ENCODE assay signal across 8 mouse cellular contexts in the genomic region with DNA sequence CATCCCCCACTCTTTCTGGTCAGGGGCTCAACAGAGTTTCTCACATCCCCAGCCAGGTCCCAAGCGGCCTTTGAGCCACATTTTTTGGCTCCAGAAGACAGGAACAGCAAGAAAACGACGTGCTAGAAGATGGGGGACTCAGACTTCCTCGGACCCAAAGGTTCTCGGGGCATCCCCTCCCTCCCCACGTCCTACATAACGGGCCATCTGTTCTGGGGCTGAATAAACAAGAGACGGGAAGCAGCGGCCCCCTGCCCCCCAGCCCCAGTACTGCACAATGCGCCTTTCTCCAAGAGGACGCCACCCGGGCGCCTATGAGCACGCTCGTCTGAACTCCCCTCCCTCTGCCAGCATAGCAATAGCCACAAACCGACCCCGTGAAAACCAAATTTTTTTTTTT. TPM values are rescaled to one million over a fixed set of nuclear protein-coding genes. Genes with fewer than 3 reads are reported as not detected.
DNase-seq lines count a peak whose midpoint lies in the region; ATAC-seq and TF ChIP-seq lines count a peak whose summit lies in the region.

Slpi (minus strand) TSS at position 76 of the 400 bp plus-strand sequence.

- H3K9me3 ChIP-seq in lung, embryonic 14.5 days (ENCODE audit: low read depth, low read length): no peaks in the 10 kb centered on the region
- 0 out of 2 replicates have a peak, but pooled peaks cover 5% of the 10 kb centered on the region for H3K9me3 ChIP-seq in forebrain, embryonic 13.5 days (replicated peaks)
- H3K9me3 ChIP-seq in midbrain, embryonic 14.5 days (ENCODE audit: control insufficient read depth, low read length): no peaks in the 10 kb centered on the region

- no peaks in the 10 kb centered on the region for H3K36me3 ChIP-seq in lung, embryonic 14.5 days (ENCODE audit: insufficient read depth)
- no peaks in the 10 kb centered on the region for H3K36me3 ChIP-seq in forebrain, embryonic 13.5 days (ENCODE audit: poor library complexity, severe bottlenecking)
- H3K36me3 ChIP-seq in midbrain, embryonic 14.5 days (ENCODE audit: control insufficient read depth, insufficient read depth, low read length): no peaks in the 10 kb centered on the region

- no peaks in the 10 kb centered on the region for H3K27me3 ChIP-seq in lung, embryonic 14.5 days (ENCODE audit: insufficient read depth, low read length)
- H3K27me3 ChIP-seq in forebrain, embryonic 13.5 days: peaks cover 41% of the 10 kb centered on the region
- peaks cover 20% of the 10 kb centered on the region for H3K27me3 ChIP-seq in midbrain, embryonic 14.5 days (ENCODE audit: control insufficient read depth, insufficient read depth, low read length)

- peak within 1 kb of the TSS; percentile 52 for H3K9ac ChIP-seq in lung, embryonic 14.5 days
- H3K9ac ChIP-seq in forebrain, embryonic 13.5 days: peak within 1 kb of the TSS; percentile 60
- peak within 1 kb of the TSS; percentile 52 for H3K9ac ChIP-seq in midbrain, embryonic 14.5 days (replicated peaks; ENCODE audit: low read length)

- no peak for DNase-seq in adrenal gland, adult 2 months
- DNase-seq in adrenal gland, postnatal 14 days: no peak
- DNase-seq in lung, embryonic 14.5 days: peak; percentile 77
- no peak for DNase-seq in lung, postnatal 14 days
- peak; percentile 46 to 63 for DNase-seq in layer of hippocampus, postnatal 14 days (ENCODE audit: low spot score in 2 of 2)
- DNase-seq in midbrain, embryonic 14.5 days: peak; percentile 64
- no peak for DNase-seq in ovary, postnatal 14 days (ENCODE audit: low spot score)

- H3K4me3 ChIP-seq in lung, embryonic 14.5 days (ENCODE audit: low read depth, low read length): peak within 1 kb of the TSS; percentile 43
- peak within 1 kb of the TSS; percentile 50 for H3K4me3 ChIP-seq in forebrain, embryonic 13.5 days
- H3K4me3 ChIP-seq in midbrain, embryonic 14.5 days (replicated peaks; ENCODE audit: low read depth, low read length): peak within 1 kb of the TSS; percentile 47

- peaks cover 13% of the 10 kb centered on the region for H3K4me1 ChIP-seq in lung, embryonic 14.5 days (ENCODE audit: insufficient read depth)
- peaks cover 22% of the 10 kb centered on the region for H3K4me1 ChIP-seq in forebrain, embryonic 13.5 days
- peaks cover 10% of the 10 kb centered on the region; the same call in 1 of the 2 replicates for H3K4me1 ChIP-seq in midbrain, embryonic 14.5 days (ENCODE audit: control insufficient read depth, insufficient read depth, low read length)

- ATAC-seq in lung, embryonic 14.5 days (ENCODE audit: insufficient read depth): peak; percentile 77
- peak; percentile 61 for ATAC-seq in forebrain, embryonic 13.5 days
- peak; percentile 57; the same call in 1 of the 2 replicates for ATAC-seq in midbrain, embryonic 14.5 days (ENCODE audit: low FRiP score, low TSS enrichment)

- no peak for TF ChIP-seq CTCF in lung, embryonic 14.5 days (IDR thresholded peaks at IDR 0.05; ENCODE audit: low read depth)

- 0% methylated on average over 17 of the region's 17 CpGs for WGBS in lung, embryonic 14.5 days
- 0% methylated on average over 17 of the region's 17 CpGs for WGBS in forebrain, embryonic 13.5 days
- WGBS in midbrain, embryonic 14.5 days: under 1% methylated on average over 17 of the region's 17 CpGs

- H3K4me2 ChIP-seq in lung, embryonic 14.5 days: peak within 1 kb of the TSS; percentile 86
- H3K4me2 ChIP-seq in forebrain, embryonic 13.5 days: peak within 1 kb of the TSS; percentile 68
- peak within 1 kb of the TSS; percentile 70 for H3K4me2 ChIP-seq in midbrain, embryonic 14.5 days (ENCODE audit: low read length)

- peak within 1 kb of the TSS; percentile 74; the same call in 1 of the 2 replicates for H3K27ac ChIP-seq in lung, embryonic 14.5 days (ENCODE audit: low read depth)
- no peak within 1 kb of the TSS; the same call in 1 of the 2 replicates for H3K27ac ChIP-seq in forebrain, embryonic 13.5 days
- H3K27ac ChIP-seq in midbrain, embryonic 14.5 days (replicated peaks; ENCODE audit: low read depth, low read length): no peak within 1 kb of the TSS

RNA-seq across cellular contexts. Expression of gene Slpi, which starts in this region (rescaled TPM):
- total RNA-seq in adrenal gland, adult 2 months (2021): 10 to 100 TPM; 19.3 to 36.0 TPM
- 5.7 and 8.5 TPM in 2 replicates for polyA plus RNA-seq in adrenal gland, adult 2 months (2012; rRNA removed)
- total RNA-seq in adrenal gland, postnatal 14 days (2021): 9.2 and 9.3 TPM in 2 replicates
- polyA plus RNA-seq in lung, embryonic 14.5 days (2014; fragmentation: Nextera tagmentation; extraction: Ambion mirVana): 0.73 and 0.86 TPM in 2 replicates
- not detected in 2 replicates for polyA plus RNA-seq in forebrain, embryonic 13.5 days (2015; fragmentation: Nextera tagmentation; extraction: Ambion mirVana)
- 1 to 10 TPM; 1.2 to 2.0 TPM for total RNA-seq in layer of hippocampus, postnatal 14 days (2021)
- polyA plus RNA-seq in midbrain, embryonic 14.5 days (2014; fragmentation: Nextera tagmentation; extraction: Ambion mirVana): not detected in 2 replicates

Comparison
In these comparisons a context has a peak if more than half of its experiments do, and no peak if none do; other contexts are left out.
1. Peak in DNase-seq, ATAC-seq, H3K4me3 ChIP-seq, H3K27ac ChIP-seq, H3K9ac ChIP-seq and H3K4me2 ChIP-seq in lung, embryonic 14.5 days; RNA of the gene not detected or under 1 TPM.
2. Peak in ATAC-seq, H3K4me3 ChIP-seq, H3K9ac ChIP-seq and H3K4me2 ChIP-seq in forebrain, embryonic 13.5 days; RNA of the gene not detected or under 1 TPM.
3. Peak in DNase-seq, ATAC-seq, H3K4me3 ChIP-seq, H3K9ac ChIP-seq and H3K4me2 ChIP-seq in midbrain, embryonic 14.5 days; RNA of the gene not detected or under 1 TPM.
4. DNase-seq: peak in layer of hippocampus, postnatal 14 days (2 of 2); none in adrenal gland, adult 2 months (single experiment), adrenal gland, postnatal 14 days (single experiment), lung, postnatal 14 days (single experiment) and ovary, postnatal 14 days (single experiment).
5. Peak in every context shown above with its lines, with median percentiles within 50 percentile points of each other: ATAC-seq, H3K4me2 ChIP-seq, H3K4me3 ChIP-seq and H3K9ac ChIP-seq.